Mouse (Mus musculus) MEL (cell line): Measurements from ENCODE around the gene Ecel1. TPM values are rescaled to one million over a fixed set of nuclear protein-coding genes. Genes with fewer than 3 reads are reported as not detected.

Source experiments
- DNase-seq: peaks from one replicate; pipeline ENCODE4 v3.0.0; 2011; ENCODE audit warnings: low read depth, low spot score
- H3K27ac ChIP-seq: 2 replicates; pipeline ENCODE4 v1.5.1; 2012; ENCODE audit warnings: low read depth, mild to moderate bottlenecking, control low read depth, low read length, moderate library complexity; ENCODE audit not compliant: control insufficient read depth
- H3K27me3 ChIP-seq, 2 experiments: fragments of 150-350 bp in 1 of 2; sonication (generic) in 1 of 2; 2 replicates each; pipeline ENCODE4 v1.6.1; 2012; ENCODE audit warnings: low read length in 2 of 2, mild to moderate bottlenecking in 2 of 2, improper control_type of control experiment in 1 of 2, moderate library complexity in 1 of 2; ENCODE audit not compliant: insufficient read depth in 2 of 2, control insufficient read depth in 1 of 2
- H3K36me3 ChIP-seq, 2 experiments: 2 replicates each; pipeline ENCODE4 v1.6.1; 2012 to 2014; ENCODE audit warnings: low read length in 2 of 2, improper control_type of control experiment in 1 of 2, inconsistent platforms in 1 of 2, mild to moderate bottlenecking in 1 of 2; ENCODE audit not compliant: insufficient read depth in 2 of 2, control insufficient read depth in 1 of 2
- H3K4me1 ChIP-seq, 2 experiments: fragments of 150-350 bp in 1 of 2; sonication (generic) in 1 of 2; 2 replicates each; pipeline ENCODE4 v1.6.1; 2012; ENCODE audit warnings: low read length in 2 of 2, improper control_type of control experiment in 1 of 2, mild to moderate bottlenecking in 1 of 2; ENCODE audit not compliant: insufficient read depth in 2 of 2, control insufficient read depth in 1 of 2
- H3K4me3 ChIP-seq, 2 experiments: fragments of 150-350 bp in 1 of 2; sonication (generic) in 1 of 2; 2 replicates each; pipeline ENCODE4 v1.5.1; 2012; ENCODE audit warnings: low read depth in 2 of 2, low read length in 2 of 2, mild to moderate bottlenecking in 2 of 2, moderate library complexity in 2 of 2, control low read depth in 1 of 2, improper control_type of control experiment in 1 of 2; ENCODE audit not compliant: control insufficient read depth in 1 of 2, insufficient read depth in 1 of 2
- H3K79me2 ChIP-seq: 2 replicates; pipeline ENCODE4 v1.6.1; 2012; ENCODE audit warnings: mild to moderate bottlenecking, low read length, moderate library complexity; ENCODE audit not compliant: control insufficient read depth, poor library complexity, insufficient read depth
- H3K9ac ChIP-seq: 2 replicates; pipeline ENCODE4 v1.6.1; 2012; ENCODE audit warnings: low read depth, mild to moderate bottlenecking, control low read depth, low read length, moderate library complexity; ENCODE audit not compliant: control insufficient read depth, poor library complexity, severe bottlenecking
- H3K9me3 ChIP-seq: fragments of 150-350 bp; sonication (generic); replicated peaks from 2 replicates; pipeline ENCODE4 v1.6.1; 2012; ENCODE audit warnings: mild to moderate bottlenecking, low read length, improper control_type of control experiment, moderate library complexity; ENCODE audit not compliant: insufficient read depth
- CTCF ChIP-seq, 3 experiments: IDR thresholded peaks in 2 of 3; conservative IDR thresholded peaks in 1 of 3; 2 replicates each; pipeline ENCODE4 v1.5.1; 2011 to 2012; ENCODE audit warnings: low read length in 3 of 3, low read depth in 2 of 3, mild to moderate bottlenecking in 2 of 3, improper control_type of control experiment in 1 of 3, inconsistent platforms in 1 of 3, mixed read lengths in 1 of 3, moderate library complexity in 1 of 3; ENCODE audit not compliant: control insufficient read depth in 1 of 3, insufficient read depth in 1 of 3, poor library complexity in 1 of 3, severe bottlenecking in 1 of 3
- JUND ChIP-seq: IDR thresholded peaks from 2 replicates; pipeline ENCODE4 v1.6.1; 2011; ENCODE audit warnings: low read depth, mild to moderate bottlenecking, improper control_type of control experiment, low read length
- POLR2AphosphoS2 ChIP-seq: IDR thresholded peaks from 2 replicates; pipeline ENCODE4 v1.6.1; 2011; ENCODE audit warnings: low read length, improper control_type of control experiment
- RAD21 ChIP-seq: IDR thresholded peaks from 2 replicates; pipeline ENCODE4 v1.6.1; 2011; ENCODE audit warnings: mild to moderate bottlenecking, low read depth, low read length, improper control_type of control experiment
- SIN3A ChIP-seq: IDR thresholded peaks from 2 replicates; pipeline ENCODE4 v1.6.1; 2012; ENCODE audit warnings: low read length, improper control_type of control experiment, inconsistent platforms
- SMC3 ChIP-seq: IDR thresholded peaks from 2 replicates; pipeline ENCODE4 v1.6.1; 2011; ENCODE audit warnings: low read depth, low read length, improper control_type of control experiment
- polyA plus RNA-seq, 2 experiments: library from polyadenylated mRNA; stranded (reverse) in 1 of 2; unstranded in 1 of 2; fragments of >175 nt in 1 of 2; fragments of >200 nt in 1 of 2; gene quantifications; 2 replicates each; pipeline versions ENCODE4 v1.2.1 to v1.2.4; 2012; ENCODE audit warnings: low replicate concordance in 2 of 2, low read depth in 1 of 2; ENCODE audit not compliant: insufficient read length in 2 of 2, insufficient read depth in 1 of 2, missing spikeins in 1 of 2
- total RNA-seq: library from RNA; depleted of rRNA; stranded (reverse); fragments of 300-350 nt; gene quantifications from 2 replicates; pipeline ENCODE4 v1.2.3, GENCODE M21; 2012; rRNA removed

Ecel1 gene
- total and polyA plus RNA-seq, 3 experiments = 0.73 to 4.8 TPM; not detected in 1

DNA sequence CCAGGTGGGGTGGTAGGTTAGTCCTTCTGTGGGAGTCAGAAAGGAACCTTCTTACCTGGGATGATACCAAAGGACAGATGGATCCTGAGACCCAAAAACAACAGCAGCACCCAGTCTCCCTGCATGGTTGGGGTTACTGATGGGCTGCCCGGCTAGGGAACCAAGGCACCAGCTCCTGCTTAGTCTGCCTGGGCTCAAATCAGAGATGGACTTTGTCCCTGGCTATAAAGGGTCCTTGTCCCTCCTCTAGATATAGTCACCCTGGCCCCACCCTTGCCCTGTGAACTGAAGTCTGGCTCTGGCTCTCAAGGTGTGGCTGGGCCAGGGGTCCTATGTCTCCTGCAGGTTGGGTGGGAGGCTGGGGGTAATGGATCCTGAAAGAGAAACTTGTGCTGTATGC lies 54.9 kb downstream of the Ecel1 start, which contains the start of gene Alpi:
TSS of gene Alpi (minus strand) at position 196 of the 400 bp plus-strand sequence.
- no peaks in the 10 kb centered on the region; a peak in 1 of 4 replicates for H3K4me1 ChIP-seq
- H3K36me3 ChIP-seq = no peaks in the 10 kb centered on the region
- no peaks in the 10 kb centered on the region for H3K79me2 ChIP-seq
- no peaks in the 10 kb centered on the region for H3K27me3 ChIP-seq
- H3K4me3 ChIP-seq = no peak within 1 kb of the TSS
- H3K27ac ChIP-seq = no peak within 1 kb of the TSS
- no peak for DNase-seq
- no peak for TF ChIP-seq POLR2AphosphoS2
- TF ChIP-seq, all 39 proteins: peak for 0
- H3K9me3 ChIP-seq = no peaks in the 10 kb centered on the region
- H3K9ac ChIP-seq = no peak within 1 kb of the TSS

DNA sequence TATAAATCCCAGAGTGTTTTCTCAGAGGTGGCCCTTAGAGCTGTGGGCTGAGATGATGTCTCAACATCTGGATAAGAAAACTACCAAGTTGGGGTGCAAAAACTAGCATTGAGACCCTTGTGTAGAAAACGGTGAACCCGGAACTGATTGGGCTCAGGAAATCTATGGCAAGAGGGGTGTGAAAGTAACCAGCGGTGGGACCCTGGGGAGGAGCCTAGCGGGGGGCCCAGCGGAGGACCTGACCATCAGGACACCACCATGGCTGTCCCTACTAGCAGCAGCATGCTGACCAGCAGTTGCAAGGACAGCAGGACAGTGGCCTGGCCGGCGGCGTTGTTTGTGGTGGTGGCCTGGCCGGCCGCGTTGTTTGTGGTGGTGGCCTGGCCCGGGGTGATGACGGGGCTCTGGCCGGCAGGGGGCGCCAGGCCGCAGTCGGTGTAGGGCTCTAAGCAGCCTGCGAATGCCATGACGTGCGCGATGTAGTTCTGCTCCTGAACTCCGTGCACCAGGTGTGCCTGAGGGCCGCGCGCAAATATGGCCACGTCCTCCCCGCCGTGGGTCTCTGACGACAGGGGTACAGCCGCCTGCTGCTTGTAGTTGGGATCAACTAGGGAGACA lies 57.9 kb downstream of the Ecel1 start:
- Histone ChIP-seq H3K9me3 (no peaks in the 10 kb centered on the region), H3K79me2 (no peaks in the 10 kb centered on the region), H3K4me1 (no peaks in the 10 kb centered on the region; a peak in 2 of 4 replicates), H3K27ac (no peak overlapping the region), H3K27me3 (no peaks in the 10 kb centered on the region), H3K36me3 (no peaks in the 10 kb centered on the region), H3K9ac (peak overlapping the region; percentile 48), H3K4me3 (peak overlapping the region in 1 of 2 experiments; percentile 43; a peak in 3 of 4 replicates)
- TF ChIP-seq RAD21 = peak; percentile 23; the same call in 1 of the 2 replicates
- peak; percentile 50 to 95 (median 68); a peak in 5 of 6 replicates for TF ChIP-seq CTCF (IDR thresholded peaks at IDR 0.05 in 2 of 3, conservative IDR thresholded peaks at IDR 0.05 in 1 of 3; ENCODE audit: control insufficient read depth in 1 of 3, insufficient read depth in 1 of 3, low read depth in 2 of 3, low read length in 3 of 3, poor library complexity in 1 of 3, severe bottlenecking in 1 of 3)
- no peak for TF ChIP-seq POLR2AphosphoS2
- TF ChIP-seq SMC3 = peak; percentile 68
- no peak for TF ChIP-seq JUND
- no peak for TF ChIP-seq SIN3A
- peak; percentile 69 for DNase-seq

Other genes starting within 250 kb of the Ecel1 start
- not detected in 2 replicates for gene Alppl2, start 66.6 kb downstream of the Ecel1 start, total RNA-seq
- not detected for gene Alppl2, start 66.6 kb downstream of the Ecel1 start, polyA plus RNA-seq
- gene Alpi, start 54.9 kb downstream of the Ecel1 start, total RNA-seq = not detected in 2 replicates
- not detected for gene Alpi, start 54.9 kb downstream of the Ecel1 start, polyA plus RNA-seq
- gene Akp3, start 31.5 kb downstream of the Ecel1 start, total RNA-seq = not detected in 2 replicates
- gene Akp3, start 31.5 kb downstream of the Ecel1 start, polyA plus RNA-seq = under 1 TPM in 1 of 2 experiments, not detected in 1; 0.04 TPM
- gene Prss56, start 26.8 kb upstream of the Ecel1 start, total RNA-seq = 0.08 TPM in 1 of 2 replicates, not detected in the other
- not detected for gene Prss56, start 26.8 kb upstream of the Ecel1 start, polyA plus RNA-seq
- gene Chrnd, start 34.1 kb upstream of the Ecel1 start, total RNA-seq = not detected in 2 replicates
- gene Chrnd, start 34.1 kb upstream of the Ecel1 start, polyA plus RNA-seq = not detected
- not detected in 2 replicates for gene Chrng, start 48.1 kb upstream of the Ecel1 start, total RNA-seq
- gene Chrng, start 48.1 kb upstream of the Ecel1 start, polyA plus RNA-seq = not detected
- gene Eif4e2, start 57.4 kb upstream of the Ecel1 start, total RNA-seq = 165 and 171 TPM in 2 replicates
- gene Eif4e2, start 57.4 kb upstream of the Ecel1 start, polyA plus RNA-seq = 100 to 1,000 TPM; 132 to 220 TPM
- not detected in 2 replicates for gene Efhd1, start 107.8 kb upstream of the Ecel1 start, total RNA-seq
- under 1 TPM in 1 of 2 experiments, not detected in 1; 0.15 TPM for gene Efhd1, start 107.8 kb upstream of the Ecel1 start, polyA plus RNA-seq
- gene Gigyf2, start 170.5 kb upstream of the Ecel1 start, total RNA-seq = 27.1 and 28.5 TPM in 2 replicates
- gene Gigyf2, start 170.5 kb upstream of the Ecel1 start, polyA plus RNA-seq = 10 to 100 TPM in 1 of 2 experiments, not detected in 1; 70.6 TPM
- 0.16 and 0.23 TPM in 2 replicates for gene Kcnj13, start 238.2 kb upstream of the Ecel1 start, total RNA-seq
- gene Kcnj13, start 238.2 kb upstream of the Ecel1 start, polyA plus RNA-seq = under 1 TPM in 1 of 2 experiments, not detected in 1; 0.10 TPM